Mouse (Mus musculus): ENCODE measurements around the gene Ccdc81. TPM values are rescaled to one million over a fixed set of nuclear protein-coding genes. Genes with fewer than 3 reads are reported as not detected.

Gene Ccdc81
- polyA plus RNA-seq, 1 experiment from 2014 or later: 0.69 TPM

DNA sequence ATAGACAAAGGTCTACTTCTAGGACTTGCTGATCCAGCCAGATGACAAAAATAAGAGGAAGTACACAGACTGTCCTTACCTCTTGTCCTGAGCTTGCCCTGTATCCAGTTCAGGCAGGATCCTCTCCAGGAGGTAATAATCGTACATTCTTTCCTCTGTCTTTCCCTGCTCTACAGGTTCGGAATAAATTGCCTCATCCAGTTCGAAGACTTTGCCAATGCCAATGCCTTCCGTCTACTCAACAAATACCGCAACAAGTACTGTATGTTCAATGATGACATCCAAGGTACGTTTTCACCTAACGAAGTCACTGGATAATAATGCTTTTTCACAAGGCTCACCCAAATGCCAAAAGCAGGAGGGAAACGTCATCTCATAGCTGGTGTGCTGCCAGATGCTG is 69.9 kb downstream of the Ccdc81 start:
- H3K36me3 ChIP-seq (ENCODE audit: control insufficient read depth, insufficient read depth, low read length): no peaks in the 10 kb centered on the region
- H3K4me2 ChIP-seq (ENCODE audit: low read depth, low read length): no peak overlapping the region
- no peaks in the 10 kb centered on the region for H3K9me3 ChIP-seq (ENCODE audit: control insufficient read depth, low read length)
- 82% methylated on average over 8 of the region's 8 CpGs for WGBS
- H3K9ac ChIP-seq (ENCODE audit: low read length): no peak overlapping the region
- no peak for ATAC-seq (ENCODE audit: low read depth)
- no peak overlapping the region for H3K27ac ChIP-seq (ENCODE audit: low read length)
- H3K4me3 ChIP-seq (ENCODE audit: low read length): no peak overlapping the region
- H3K27me3 ChIP-seq (ENCODE audit: control insufficient read depth, insufficient read depth, low read depth, low read length): no peaks in the 10 kb centered on the region
- no peaks in the 10 kb centered on the region; the same call in 1 of the 2 replicates for H3K4me1 ChIP-seq (replicated peaks; ENCODE audit: control insufficient read depth, insufficient read depth, low read length)

DNA sequence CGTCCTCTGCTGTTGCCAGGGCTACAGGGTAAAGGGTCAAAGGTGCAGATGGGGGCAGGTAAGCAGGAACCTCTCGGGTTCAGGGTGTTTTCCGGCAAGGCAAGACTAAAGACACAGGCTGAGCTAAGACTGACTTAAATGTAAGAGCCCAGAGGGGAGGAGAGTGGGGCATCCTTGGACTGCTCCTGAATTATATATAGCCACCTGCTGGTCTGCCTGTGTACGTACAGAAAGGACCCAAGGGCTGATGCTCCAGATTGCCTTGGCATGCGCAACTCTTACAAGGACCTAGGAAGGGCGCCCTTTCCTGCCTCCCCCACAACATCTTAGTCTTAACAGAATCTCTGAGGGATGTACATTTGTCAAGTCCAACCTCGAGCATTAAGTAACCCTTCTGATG is 74.2 kb downstream of the Ccdc81 start:
- Histone ChIP-seq H3K27me3 (ENCODE audit: control insufficient read depth, insufficient read depth, low read depth, low read length) (no peaks in the 10 kb centered on the region), H3K4me1 (replicated peaks; ENCODE audit: control insufficient read depth, insufficient read depth, low read length) (no peaks in the 10 kb centered on the region; the same call in 1 of the 2 replicates), H3K9me3 (ENCODE audit: control insufficient read depth, low read length) (no peaks in the 10 kb centered on the region), H3K4me2 (ENCODE audit: low read depth, low read length) (no peak overlapping the region), H3K27ac (ENCODE audit: low read length) (no peak overlapping the region), H3K9ac (ENCODE audit: low read length) (no peak overlapping the region), H3K4me3 (ENCODE audit: low read length) (no peak overlapping the region), H3K36me3 (ENCODE audit: control insufficient read depth, insufficient read depth, low read length) (no peaks in the 10 kb centered on the region)
- WGBS: 48% methylated on average over 7 of the region's 7 CpGs
- 0 out of 2 replicates have a peak, but pooled peaks have one; percentile 54 for ATAC-seq (ENCODE audit: low read depth)

DNA sequence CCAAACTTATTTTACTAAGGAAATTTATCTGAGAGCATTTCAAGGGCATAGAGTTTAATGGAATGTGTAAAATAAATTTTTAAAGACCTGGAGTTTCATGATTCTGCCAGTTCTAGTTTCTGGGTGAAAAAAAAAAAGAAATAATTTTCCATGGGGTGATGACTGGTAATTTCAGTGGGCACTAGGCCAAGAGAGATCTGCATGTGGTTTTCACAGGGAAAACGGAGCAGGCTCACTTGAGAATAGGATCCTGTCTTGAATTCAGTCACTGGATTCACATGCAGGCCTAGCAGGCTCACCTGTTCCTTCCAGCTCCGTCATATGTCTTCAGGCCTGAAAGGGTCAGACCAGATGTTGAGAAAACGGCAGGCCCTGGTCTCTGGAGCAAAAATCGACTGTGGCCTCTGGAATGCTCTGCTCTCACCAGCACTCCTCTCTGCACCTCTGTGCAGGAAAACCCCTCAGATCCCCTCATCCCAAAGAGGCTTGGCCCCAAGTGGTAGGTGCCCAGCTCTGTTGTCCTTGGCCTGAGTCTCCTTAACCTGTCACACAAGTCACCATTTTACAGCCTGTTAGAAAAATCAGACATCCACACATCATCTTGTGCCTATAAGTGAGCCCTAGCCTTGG is 74.9 kb downstream of the Ccdc81 start:
- no peak for ATAC-seq (ENCODE audit: low read depth)
- H3K27ac ChIP-seq (ENCODE audit: low read length): no peak overlapping the region
- 62% methylated on average over 4 of the region's 4 CpGs for WGBS
- no peaks in the 10 kb centered on the region; the same call in 1 of the 2 replicates for H3K4me1 ChIP-seq (replicated peaks; ENCODE audit: control insufficient read depth, insufficient read depth, low read length)
- H3K27me3 ChIP-seq (ENCODE audit: control insufficient read depth, insufficient read depth, low read depth, low read length): no peaks in the 10 kb centered on the region
- H3K4me3 ChIP-seq (ENCODE audit: low read length): no peak overlapping the region
- no peaks in the 10 kb centered on the region for H3K9me3 ChIP-seq (ENCODE audit: control insufficient read depth, low read length)
- no peak overlapping the region for H3K4me2 ChIP-seq (ENCODE audit: low read depth, low read length)
- no peaks in the 10 kb centered on the region for H3K36me3 ChIP-seq (ENCODE audit: control insufficient read depth, insufficient read depth, low read length)
- no peak overlapping the region for H3K9ac ChIP-seq (ENCODE audit: low read length)

Other genes with a start within 250 kb of the Ccdc81 start
- 128 and 132 TPM in 2 replicates for gene Hikeshi, start 37.6 kb upstream of the Ccdc81 start, polyA plus RNA-seq (2015; fragmentation: Nextera tagmentation; extraction: Ambion mirVana)
- gene Eed, start 77.4 kb upstream of the Ccdc81 start, polyA plus RNA-seq (2015; fragmentation: Nextera tagmentation; extraction: Ambion mirVana): 65.7 and 67.2 TPM in 2 replicates
- 46.0 and 49.7 TPM in 2 replicates for gene Picalm, start 226.6 kb upstream of the Ccdc81 start, polyA plus RNA-seq (2015; fragmentation: Nextera tagmentation; extraction: Ambion mirVana)